Mouse (Mus musculus) hindbrain, embryonic 11.5 days (tissue): ENCODE measurements around the gene Rbfox1. TPM values are rescaled to one million over a fixed set of nuclear protein-coding genes. Genes with fewer than 3 reads are reported as not detected.

Experiments used
- ATAC-seq: fragments of 200-750 bp; cut with Nextera tagmentation; 2 replicates; pipeline ENCODE4 v1.8.0; 2017; ENCODE audit warnings: mild to moderate bottlenecking, moderate TSS enrichment, moderate library complexity; ENCODE audit not compliant: low FRiP score
- DNase-seq: peaks from one replicate; pipeline ENCODE4 v3.0.0-alpha.2; 2015; ENCODE audit warnings: low spot score
- H3K27ac ChIP-seq: fragments of 300-500 bp; sonication (generic); 2 replicates; pipeline ENCODE4 v1.5.1; 2014; ENCODE audit warnings: mild to moderate bottlenecking, low read depth, low read length
- H3K27me3 ChIP-seq: fragments of 300-500 bp; sonication (generic); 2 replicates; pipeline ENCODE4 v1.6.1; 2014; ENCODE audit warnings: mild to moderate bottlenecking, low read length, moderate library complexity, mixed read lengths; ENCODE audit not compliant: control insufficient read depth, insufficient read depth
- H3K36me3 ChIP-seq: fragments of 300-500 bp; sonication (generic); 2 replicates; pipeline ENCODE4 v1.6.1; 2014; ENCODE audit warnings: mild to moderate bottlenecking, low read length, moderate library complexity, mixed read lengths; ENCODE audit not compliant: control insufficient read depth, insufficient read depth
- H3K4me1 ChIP-seq: fragments of 300-500 bp; sonication (generic); replicated peaks from 2 replicates; pipeline ENCODE4 v1.6.1; 2014; ENCODE audit warnings: low read length, mixed read lengths; ENCODE audit not compliant: control insufficient read depth, insufficient read depth
- H3K4me2 ChIP-seq: fragments of 300-500 bp; sonication (generic); replicated peaks from 2 replicates; pipeline ENCODE4 v1.6.1; 2014; ENCODE audit warnings: mild to moderate bottlenecking, low read depth, low read length
- H3K4me3 ChIP-seq: fragments of 300-500 bp; sonication (generic); 2 replicates; pipeline ENCODE4 v1.5.1; 2014; ENCODE audit warnings: low read depth, low read length
- H3K9ac ChIP-seq: fragments of 300-500 bp; sonication (generic); 2 replicates; pipeline ENCODE4 v1.6.1; 2014; ENCODE audit warnings: low read depth, low read length
- H3K9me3 ChIP-seq: fragments of 300-500 bp; sonication (generic); 2 replicates; pipeline ENCODE4 v1.6.1; 2016; ENCODE audit warnings: low read length; ENCODE audit not compliant: control insufficient read depth
- WGBS: fragments of 180-500 bp; shearing (Covaris S2); extraction: QIAGEN DNeasy Blood & Tissue Kit; methylation state at CpG from one replicate; pipeline ENCODE4 v1.1.7; 2014; 5-methylcytosine and 5-hydroxymethylcytosine counted together
- polyA plus RNA-seq: library from polyadenylated mRNA; unstranded; fragments of >200 nt; fragmentation: Nextera tagmentation; extraction: Ambion mirVana; gene quantifications from 2 replicates; pipeline ENCODE4 v1.2.1, GENCODE M21; 2014

The Rbfox1 gene
- polyA plus RNA-seq, 1 experiment from 2014 or later, result 20.3 TPM

- no peaks in the 10 kb centered on the region for H3K9me3 ChIP-seq
- DNase-seq (no peak), ATAC-seq (no peak)
- H3K9ac ChIP-seq, result no peak overlapping the region
- no peaks in the 10 kb centered on the region for H3K36me3 ChIP-seq
- H3K4me3 ChIP-seq, result no peak overlapping the region
- H3K27me3 ChIP-seq, result no peaks in the 10 kb centered on the region
- H3K4me2 ChIP-seq, result no peak overlapping the region
- H3K27ac ChIP-seq, result no peak overlapping the region
- H3K4me1 ChIP-seq, result no peaks in the 10 kb centered on the region
- 80% methylated on average over 4 of the region's 4 CpGs for WGBS
These were observed 279.3 kb downstream of the Rbfox1 start for GRCm38 (mm10) chr16:6164476-6164875.

GRCm38 (mm10) chr16:6169346-6169745 is 284.2 kb downstream of the Rbfox1 start:
- WGBS, result 82% methylated on average over 5 of the region's 5 CpGs
- H3K4me1 ChIP-seq, result no peaks in the 10 kb centered on the region

GRCm38 (mm10) chr16:6180819-6181218 is 295.7 kb downstream of the Rbfox1 start:
- no peaks in the 10 kb centered on the region for H3K27me3 ChIP-seq
- WGBS, result 88% methylated on average over 9 of the region's 9 CpGs
- DNase-seq (no peak), ATAC-seq (no peak)
- H3K36me3 ChIP-seq, result no peaks in the 10 kb centered on the region
- H3K4me2 ChIP-seq, result no peak overlapping the region
- H3K9ac ChIP-seq, result no peak overlapping the region
- no peak overlapping the region for H3K27ac ChIP-seq
- no peak overlapping the region for H3K4me3 ChIP-seq
- H3K4me1 ChIP-seq, result no peaks in the 10 kb centered on the region
- H3K9me3 ChIP-seq, result no peaks in the 10 kb centered on the region

More at GRCm38 (mm10) chr16:6169346-6169745, 284.2 kb downstream of the Rbfox1 start:
- ATAC-seq, result no peak
- no peak overlapping the region for H3K4me2 ChIP-seq
- no peak overlapping the region for H3K9ac ChIP-seq
- no peaks in the 10 kb centered on the region for H3K27me3 ChIP-seq
- no peak overlapping the region for H3K27ac ChIP-seq
- H3K9me3 ChIP-seq, result no peaks in the 10 kb centered on the region
- DNase-seq, result no peak
- no peak overlapping the region for H3K4me3 ChIP-seq
- no peaks in the 10 kb centered on the region for H3K36me3 ChIP-seq

- Histone ChIP-seq H3K27me3 (no peaks in the 10 kb centered on the region), H3K4me1 (no peaks in the 10 kb centered on the region), H3K4me3 (no peak overlapping the region), H3K9ac (no peak overlapping the region), H3K36me3 (no peaks in the 10 kb centered on the region), H3K4me2 (no peak overlapping the region), H3K27ac (no peak overlapping the region), H3K9me3 (no peaks in the 10 kb centered on the region)
- ATAC-seq, result no peak
- no peak for DNase-seq
These were observed 297.2 kb downstream of the Rbfox1 start for GRCm38 (mm10) chr16:6182329-6182728.

GRCm38 (mm10) chr16:6192358-6192757 is 307.2 kb downstream of the Rbfox1 start:
- Histone ChIP-seq H3K9ac (no peak overlapping the region), H3K4me1 (no peaks in the 10 kb centered on the region), H3K9me3 (no peaks in the 10 kb centered on the region), H3K27ac (no peak overlapping the region), H3K36me3 (no peaks in the 10 kb centered on the region), H3K4me2 (no peak overlapping the region), H3K27me3 (no peaks in the 10 kb centered on the region), H3K4me3 (no peak overlapping the region)
- DNase-seq, result no peak
- 90% methylated on average over 2 of the region's 2 CpGs for whole genome bisulfite sequencing
- no peak for ATAC-seq

- Histone ChIP-seq H3K9me3 (no peaks in the 10 kb centered on the region), H3K36me3 (no peaks in the 10 kb centered on the region), H3K4me3 (no peak overlapping the region), H3K4me1 (no peaks in the 10 kb centered on the region), H3K9ac (no peak overlapping the region), H3K4me2 (no peak overlapping the region), H3K27ac (no peak overlapping the region), H3K27me3 (no peaks in the 10 kb centered on the region)
- no peak for DNase-seq
- ATAC-seq, result no peak
These were observed 321.3 kb downstream of the Rbfox1 start for GRCm38 (mm10) chr16:6206431-6206830.

GRCm38 (mm10) chr16:6212916-6213315 is 327.8 kb downstream of the Rbfox1 start:
- H3K4me3 ChIP-seq, result no peak overlapping the region
- no peak overlapping the region for H3K9ac ChIP-seq
- no peaks in the 10 kb centered on the region for H3K4me1 ChIP-seq
- no peak overlapping the region for H3K4me2 ChIP-seq
- ATAC-seq (no peak), DNase-seq (peak; percentile 6)
- no peaks in the 10 kb centered on the region for H3K36me3 ChIP-seq
- H3K9me3 ChIP-seq, result no peaks in the 10 kb centered on the region
- no peaks in the 10 kb centered on the region for H3K27me3 ChIP-seq
- H3K27ac ChIP-seq, result peak overlapping the region; percentile 36; the same call in 1 of the 2 replicates
- WGBS, result 33% methylated on average over 3 of the region's 3 CpGs

GRCm38 (mm10) chr16:6227449-6227848 is 342.3 kb downstream of the Rbfox1 start:
- no peak for DNase-seq
- Histone ChIP-seq H3K4me1 (no peaks in the 10 kb centered on the region), H3K9me3 (no peaks in the 10 kb centered on the region), H3K36me3 (no peaks in the 10 kb centered on the region), H3K4me3 (no peak overlapping the region), H3K4me2 (no peak overlapping the region), H3K9ac (no peak overlapping the region), H3K27me3 (no peaks in the 10 kb centered on the region), H3K27ac (no peak overlapping the region)
- WGBS, result 75% methylated on average over 6 of the region's 6 CpGs
- no peak for ATAC-seq

GRCm38 (mm10) chr16:6232966-6233365 is 347.8 kb downstream of the Rbfox1 start:
- ATAC-seq, result no peak
- no peaks in the 10 kb centered on the region for H3K9me3 ChIP-seq
- no peak for DNase-seq
- no peaks in the 10 kb centered on the region for H3K27me3 ChIP-seq
- no peak overlapping the region for H3K9ac ChIP-seq
- H3K4me1 ChIP-seq, result no peaks in the 10 kb centered on the region
- no peaks in the 10 kb centered on the region for H3K36me3 ChIP-seq
- H3K4me3 ChIP-seq, result no peak overlapping the region
- 91% methylated on average over 2 of the region's 2 CpGs for WGBS
- no peak overlapping the region for H3K27ac ChIP-seq
- H3K4me2 ChIP-seq, result no peak overlapping the region
